Mouse (Mus musculus) embryonic facial prominence, embryonic 10.5 days (tissue): ENCODE measurements around the gene Vps25. TPM values are rescaled to one million over a fixed set of nuclear protein-coding genes. Genes with fewer than 3 reads are reported as not detected.

Experiments used
- DNase-seq: peaks from one replicate; pipeline ENCODE4 v3.0.0-alpha.2; 2017; ENCODE audit warnings: low spot score
- H3K27ac ChIP-seq: fragments of 300-500 bp; sonication (generic); replicated peaks from 2 replicates; pipeline ENCODE4 v1.5.1; 2016; ENCODE audit warnings: mild to moderate bottlenecking
- H3K27me3 ChIP-seq: fragments of 300-500 bp; sonication (generic); replicated peaks from 2 replicates; pipeline ENCODE4 v1.6.1; 2016; ENCODE audit warnings: low read depth, mild to moderate bottlenecking; ENCODE audit not compliant: poor library complexity, severe bottlenecking
- H3K36me3 ChIP-seq: fragments of 300-500 bp; sonication (generic); replicated peaks from 2 replicates; pipeline ENCODE4 v1.6.1; 2016; ENCODE audit warnings: mild to moderate bottlenecking, moderate library complexity
- H3K4me1 ChIP-seq: fragments of 300-500 bp; sonication (generic); 2 replicates; pipeline ENCODE4 v1.6.1; 2016
- H3K4me3 ChIP-seq: fragments of 300-500 bp; sonication (generic); 2 replicates; pipeline ENCODE4 v1.5.1; 2016; ENCODE audit warnings: mild to moderate bottlenecking, moderate library complexity
- H3K9me3 ChIP-seq: fragments of 300-500 bp; sonication (generic); 2 replicates; pipeline ENCODE4 v1.6.1; 2016; ENCODE audit warnings: mild to moderate bottlenecking
- WGBS: fragments of 180-500 bp; shearing (Covaris S2); methylation state at CpG from one replicate; pipeline ENCODE4 v1.1.7; 2016; 5-methylcytosine and 5-hydroxymethylcytosine counted together
- polyA plus RNA-seq: library from polyadenylated mRNA; unstranded; fragments of >200 nt; fragmentation: Nextera tagmentation; extraction: Ambion mirVana; gene quantifications from 2 replicates; pipeline ENCODE4 v1.2.1, GENCODE M21; 2016

Vps25 gene
- polyA plus RNA-seq, 1 experiment from 2014 or later = 124 TPM

GRCm38 (mm10) chr11:101282896-101283295 lies 29.4 kb downstream of the Vps25 start:
- Histone ChIP-seq H3K27ac (no peak overlapping the region), H3K4me1 (peaks cover 16% of the 10 kb centered on the region), H3K27me3 (peaks cover 26% of the 10 kb centered on the region), H3K9me3 (no peaks in the 10 kb centered on the region), H3K36me3 (peaks cover 27% of the 10 kb centered on the region), H3K4me3 (no peak overlapping the region)
- 32% methylated on average over 5 of the region's 5 CpGs for WGBS
- DNase-seq = no peak

DNA sequence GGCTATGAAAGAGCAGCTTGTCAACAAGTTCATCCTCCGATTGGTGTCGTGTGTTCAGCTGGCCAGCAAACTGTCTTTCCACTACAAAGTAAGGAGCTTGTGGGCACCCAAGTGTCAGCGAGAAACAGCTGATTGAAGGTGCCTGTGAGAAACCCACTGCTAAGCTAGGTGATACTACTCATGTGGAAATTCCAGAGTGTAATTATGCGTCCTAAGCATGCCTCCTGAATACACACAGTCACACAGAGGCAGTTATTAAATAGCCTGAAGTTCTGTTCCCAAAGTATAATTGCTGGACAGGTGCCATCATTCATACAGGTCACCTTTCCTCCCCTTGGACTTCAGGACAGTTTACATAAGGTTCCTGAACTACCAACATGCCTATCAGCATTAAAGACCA lies 30.3 kb downstream of the Vps25 start:
- Histone ChIP-seq H3K4me1 (peaks cover 11% of the 10 kb centered on the region), H3K9me3 (no peaks in the 10 kb centered on the region), H3K27me3 (peaks cover 26% of the 10 kb centered on the region), H3K27ac (no peak overlapping the region), H3K36me3 (peaks cover 34% of the 10 kb centered on the region), H3K4me3 (no peak overlapping the region)
- WGBS = 68% methylated on average over 4 of the region's 4 CpGs
- no peak for DNase-seq

GRCm38 (mm10) chr11:101287306-101287705 lies 33.8 kb downstream of the Vps25 start:
- Histone ChIP-seq H3K27ac (no peak overlapping the region), H3K36me3 (peaks cover 69% of the 10 kb centered on the region), H3K4me1 (peaks cover 6% of the 10 kb centered on the region), H3K9me3 (no peaks in the 10 kb centered on the region), H3K27me3 (0 out of 2 replicates have a peak, but pooled peaks cover 4% of the 10 kb centered on the region), H3K4me3 (no peak overlapping the region)
- 84% methylated on average over 9 of the region's 9 CpGs for WGBS
- DNase-seq = no peak

- H3K27me3 ChIP-seq = no peaks in the 10 kb centered on the region
- no peak overlapping the region for H3K27ac ChIP-seq
- WGBS = 96% methylated on average over 8 of the region's 8 CpGs
- no peaks in the 10 kb centered on the region for H3K4me1 ChIP-seq
- DNase-seq = no peak
- H3K9me3 ChIP-seq = no peaks in the 10 kb centered on the region
- no peak overlapping the region for H3K4me3 ChIP-seq
- peaks cover 96% of the 10 kb centered on the region for H3K36me3 ChIP-seq
Measured at GRCm38 (mm10) chr11:101291231-101291630, 37.7 kb downstream of the Vps25 start.

DNA sequence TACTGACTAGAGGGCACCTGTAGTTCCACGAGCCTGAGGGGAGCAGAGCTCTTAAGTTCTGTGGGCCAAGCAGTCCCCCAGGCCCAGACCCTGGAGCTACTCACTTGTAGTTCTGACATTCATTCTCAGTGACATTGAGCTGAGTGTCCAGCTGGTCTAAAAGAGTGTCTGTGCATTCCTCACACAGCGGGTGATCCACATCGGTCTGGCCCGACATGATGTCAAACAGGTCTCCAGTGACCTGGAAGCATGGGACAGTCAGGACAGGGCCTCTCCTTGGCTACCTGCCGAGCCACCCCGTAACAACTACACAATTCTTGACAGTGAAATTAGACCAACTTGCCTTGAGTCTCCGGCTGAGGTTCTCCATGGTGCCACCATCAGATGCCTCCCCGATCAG lies 41.7 kb downstream of the Vps25 start:
- DNase-seq = no peak
- Histone ChIP-seq H3K9me3 (no peaks in the 10 kb centered on the region), H3K27me3 (no peaks in the 10 kb centered on the region), H3K27ac (no peak overlapping the region), H3K36me3 (peaks cover 97% of the 10 kb centered on the region), H3K4me3 (no peak overlapping the region), H3K4me1 (peaks cover 1% of the 10 kb centered on the region; the same call in 1 of the 2 replicates)
- WGBS = 90% methylated on average over 8 of the region's 8 CpGs

- Histone ChIP-seq H3K9me3 (no peaks in the 10 kb centered on the region), H3K27me3 (no peaks in the 10 kb centered on the region), H3K27ac (no peak overlapping the region), H3K36me3 (peaks cover 42% of the 10 kb centered on the region), H3K4me3 (peak overlapping the region; percentile 90), H3K4me1 (peaks cover 17% of the 10 kb centered on the region)
- no peak for DNase-seq
- WGBS = 71% methylated on average over 7 of the region's 7 CpGs
Measured at GRCm38 (mm10) chr11:101300881-101301280, 47.4 kb downstream of the Vps25 start.

DNA sequence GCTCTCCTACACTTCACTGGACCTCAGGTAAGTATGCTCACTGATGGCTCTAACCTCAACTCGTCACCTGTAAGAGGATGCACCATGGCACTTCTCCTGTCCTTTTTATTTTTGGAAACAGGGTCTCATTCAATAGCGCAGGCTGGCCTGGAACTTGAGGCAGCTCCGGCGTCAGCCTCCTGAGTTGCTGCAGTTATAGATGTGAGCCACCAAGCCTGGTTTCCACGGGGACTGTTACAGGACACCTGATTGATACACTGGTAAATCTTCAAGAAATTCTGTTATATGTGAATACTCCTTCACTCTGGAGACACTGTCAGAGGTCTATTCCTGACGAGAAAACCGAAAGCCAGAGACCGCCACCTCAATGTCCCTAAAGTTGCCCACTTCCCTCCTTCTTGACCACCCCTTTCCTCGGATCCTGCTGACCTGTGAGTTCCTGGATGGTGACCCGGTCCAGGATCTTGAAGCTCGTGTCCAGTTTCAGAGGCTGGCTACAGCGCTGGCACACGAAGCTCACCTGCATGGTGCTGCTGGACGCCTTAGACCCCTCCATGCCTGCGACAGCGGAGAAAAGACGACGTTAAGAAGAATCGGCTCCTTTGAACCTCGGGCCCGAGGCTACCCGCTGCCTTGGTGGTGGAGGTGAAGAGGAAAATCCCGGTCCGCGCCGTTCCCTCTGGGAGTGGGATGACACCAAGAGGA lies 47.9 kb downstream of the Vps25 start:
- Histone ChIP-seq H3K9me3 (no peaks in the 10 kb centered on the region), H3K27ac (peak overlapping the region; percentile 79), H3K4me3 (peak overlapping the region; percentile 90), H3K36me3 (peaks cover 36% of the 10 kb centered on the region), H3K27me3 (no peaks in the 10 kb centered on the region), H3K4me1 (peaks cover 17% of the 10 kb centered on the region)
- DNase-seq = no peak
- WGBS = 14% methylated on average over 26 of the region's 26 CpGs

DNA sequence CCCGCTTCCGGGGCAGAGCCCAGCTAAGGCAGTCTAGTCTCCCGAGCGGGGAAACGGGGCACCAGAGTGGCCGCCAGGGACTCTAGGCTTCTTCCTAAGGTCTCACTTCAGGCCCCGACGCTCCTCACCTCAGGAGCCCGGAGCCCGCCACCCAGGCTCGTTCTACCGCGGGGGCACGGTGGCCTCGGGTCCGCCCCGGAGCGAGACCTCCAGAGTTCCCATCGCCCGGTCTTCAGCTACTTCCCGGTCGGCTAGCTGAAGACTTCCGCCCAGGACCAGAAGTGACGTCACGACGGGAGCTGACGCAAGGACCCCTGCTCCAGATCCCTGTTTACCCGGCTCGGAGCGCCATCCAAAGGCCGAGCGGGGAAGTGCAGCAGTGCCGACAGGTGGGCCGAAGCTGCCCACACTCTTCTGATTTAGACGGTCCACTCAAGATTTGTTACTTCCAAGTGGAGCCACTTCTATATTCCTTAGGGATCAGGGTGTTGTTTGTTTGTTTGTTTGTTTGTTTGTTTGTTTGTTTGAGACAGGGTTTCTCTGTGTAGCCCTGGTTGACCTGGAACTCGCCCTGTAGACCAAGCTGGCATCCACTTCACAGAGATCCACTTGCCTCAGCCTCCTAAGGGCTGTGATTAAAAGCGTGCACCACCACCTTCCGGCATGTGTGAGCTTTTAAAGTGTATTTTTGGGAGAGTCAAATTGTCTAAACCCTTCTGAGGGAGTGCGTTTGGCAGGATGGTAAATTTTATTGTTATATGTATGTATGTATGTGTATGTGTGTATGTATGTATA lies 48.7 kb downstream of the Vps25 start, which contains the start of gene Becn1:
TSS of gene Becn1 (minus strand) at position 283 of the 795 bp plus-strand sequence.
- 7% methylated on average over 39 of the region's 39 CpGs for WGBS
- peak within 1 kb of the TSS; percentile 79 for H3K27ac ChIP-seq

DNA sequence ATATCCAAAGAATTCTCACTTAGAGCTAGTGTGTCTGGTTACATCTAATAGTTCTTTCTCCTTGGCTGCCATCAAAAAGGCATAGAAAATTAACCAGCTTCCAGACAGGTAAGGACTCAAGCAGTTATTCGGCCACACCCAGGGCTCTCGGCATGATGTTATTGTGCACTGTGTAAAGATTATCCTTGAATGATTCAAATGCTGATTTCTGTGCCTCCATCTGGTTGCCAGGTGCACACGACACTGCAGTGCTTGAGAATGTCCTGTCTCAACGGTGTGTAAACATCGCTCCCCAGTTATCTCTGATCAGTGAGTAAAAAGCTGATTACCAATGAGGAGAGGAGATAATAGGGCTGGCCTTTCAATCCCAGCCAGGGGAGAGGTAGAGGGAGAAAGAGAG lies 54.2 kb downstream of the Vps25 start:
- no peaks in the 10 kb centered on the region for H3K4me1 ChIP-seq
- DNase-seq = no peak
- H3K27me3 ChIP-seq = no peaks in the 10 kb centered on the region
- H3K4me3 ChIP-seq = no peak overlapping the region
- no peak overlapping the region for H3K27ac ChIP-seq
- no peaks in the 10 kb centered on the region for H3K9me3 ChIP-seq
- no peaks in the 10 kb centered on the region for H3K36me3 ChIP-seq
- 51% methylated on average over 5 of the region's 5 CpGs for WGBS

More for the DNA sequence above, 48.7 kb downstream of the Vps25 start, which contains the start of gene Becn1:
- Histone ChIP-seq H3K4me3 (peak within 1 kb of the TSS; percentile 90), H3K27me3 (no peaks in the 10 kb centered on the region), H3K9me3 (no peaks in the 10 kb centered on the region), H3K4me1 (peaks cover 17% of the 10 kb centered on the region), H3K36me3 (peaks cover 29% of the 10 kb centered on the region)
- peak; percentile 95 for DNase-seq

Other genes starting within 250 kb of the Vps25 start
- 30.1 and 30.5 TPM in 2 replicates for gene Atp6v0a1, start 244.3 kb upstream of the Vps25 start, polyA plus RNA-seq
- gene Naglu, start 183.7 kb upstream of the Vps25 start, polyA plus RNA-seq = 7.4 and 8.9 TPM in 2 replicates
- 0.21 TPM in 1 of 2 replicates, not detected in the other for gene Hsd17b1, start 175.3 kb upstream of the Vps25 start, polyA plus RNA-seq
- gene Coasy, start 171.1 kb upstream of the Vps25 start, polyA plus RNA-seq = 48.7 and 51.1 TPM in 2 replicates
- 40.6 and 41.0 TPM in 2 replicates for gene Mlx, start 166.4 kb upstream of the Vps25 start, polyA plus RNA-seq
- gene Psmc3ip, start 158.3 kb upstream of the Vps25 start, polyA plus RNA-seq = 69.5 and 72.3 TPM in 2 replicates
- gene Retreg3, start 133.8 kb upstream of the Vps25 start, polyA plus RNA-seq = 19.7 and 20.2 TPM in 2 replicates
- gene Tubg1, start 133.8 kb upstream of the Vps25 start, polyA plus RNA-seq = 135 and 142 TPM in 2 replicates
- 4.9 and 5.7 TPM in 2 replicates for gene Tubg2, start 97.8 kb upstream of the Vps25 start, polyA plus RNA-seq
- 0.23 and 0.31 TPM in 2 replicates for gene Cntnap1, start 83.2 kb upstream of the Vps25 start, polyA plus RNA-seq
- gene Plekhh3, start 82.4 kb upstream of the Vps25 start, polyA plus RNA-seq = 3.7 and 4.0 TPM in 2 replicates
- 0.16 TPM in 1 of 2 replicates, not detected in the other for gene Ccr10, start 78.3 kb upstream of the Vps25 start, polyA plus RNA-seq
- 13.3 and 14.5 TPM in 2 replicates for gene Ezh1, start 27.2 kb upstream of the Vps25 start, polyA plus RNA-seq
- 66.4 and 68.4 TPM in 2 replicates for gene Ramp2, start 7.7 kb upstream of the Vps25 start, polyA plus RNA-seq
- 6.0 and 8.3 TPM in 2 replicates for gene Wnk4, start 6.9 kb downstream of the Vps25 start, polyA plus RNA-seq
- 1.3 and 1.4 TPM in 2 replicates for gene Cntd1, start 25.3 kb downstream of the Vps25 start, polyA plus RNA-seq
- 200 and 203 TPM in 2 replicates for gene Coa3, start 25.4 kb downstream of the Vps25 start, polyA plus RNA-seq
- 141 and 154 TPM in 2 replicates for gene Becn1, start 48.6 kb downstream of the Vps25 start, polyA plus RNA-seq
- 189 and 203 TPM in 2 replicates for gene Psme3, start 62.5 kb downstream of the Vps25 start, polyA plus RNA-seq
- gene Aoc2, start 71.4 kb downstream of the Vps25 start, polyA plus RNA-seq = 2.6 and 3.4 TPM in 2 replicates
- gene Aoc3, start 76.9 kb downstream of the Vps25 start, polyA plus RNA-seq = 0.04 TPM in 1 of 2 replicates, not detected in the other
- gene G6pc, start 113.9 kb downstream of the Vps25 start, polyA plus RNA-seq = not detected in 2 replicates
- gene Aarsd1, start 163.9 kb downstream of the Vps25 start, polyA plus RNA-seq = 102 and 110 TPM in 2 replicates
- 12.6 and 13.1 TPM in 2 replicates for gene Gm27029, start 171.1 kb downstream of the Vps25 start, polyA plus RNA-seq
- 17.5 and 21.4 TPM in 2 replicates for gene Rundc1, start 171.4 kb downstream of the Vps25 start, polyA plus RNA-seq
- 3.9 and 4.7 TPM in 2 replicates for gene Ptges3l, start 171.6 kb downstream of the Vps25 start, polyA plus RNA-seq
- gene Rpl27, start 188.6 kb downstream of the Vps25 start, polyA plus RNA-seq = 469 and 481 TPM in 2 replicates
- 2.1 and 3.1 TPM in 2 replicates for gene Ifi35, start 194.7 kb downstream of the Vps25 start, polyA plus RNA-seq
- gene Rnd2, start 211.3 kb downstream of the Vps25 start, polyA plus RNA-seq = 16.5 and 31.6 TPM in 2 replicates
- 21.3 and 29.6 TPM in 2 replicates for gene Vat1, start 212.5 kb downstream of the Vps25 start, polyA plus RNA-seq